Mouse (Mus musculus): Measurements from ENCODE around the gene Cldn34c3.
"Not testable (repeated sequence)": the region's sequence is repeated elsewhere in the genome, so short reads cannot be mapped to it uniquely, and the experiment has no call there.

Cldn34c3 gene

GRCm38 (mm10) chrX:123793365-123793764 is at the start of gene Cldn34c3:
Gene Cldn34c3, plus strand, starts transcription at chrX:123793665.
- not testable (repeated sequence) for DNase-seq

Measured in B cell, adult 2 months (primary cell).